Mouse (Mus musculus) Muller cell, postnatal 12 days (primary cell): ENCODE measurements around the gene Cd209d.
"Not testable (repeated sequence)": the region's sequence is repeated elsewhere in the genome, so short reads cannot be mapped to it uniquely, and the experiment has no call there.

Experiments used
- DNase-seq: peaks from one replicate; pipeline ENCODE4 v3.0.0-alpha.2; 2015; ENCODE audit errors: inconsistent ontology term

Cd209d gene

GRCm38 (mm10) chr8:3878455-3878854 is at the start of gene Cd209d:
Gene Cd209d, minus strand, starts transcription at chr8:3878555.
- no peak for DNase-seq

- DNase-seq, result no peak
These were observed 48.4 kb upstream of the Cd209d start, which contains the start of gene Cd209b for GRCm38 (mm10) chr8:3926744-3927143. Gene Cd209b, minus strand, starts transcription at chr8:3926844.

- no peak for DNase-seq
These were observed 2.2 kb downstream of the Cd209d start for GRCm38 (mm10) chr8:3876121-3876520.

GRCm38 (mm10) chr8:3862736-3863135 is 15.6 kb downstream of the Cd209d start:
- not testable (repeated sequence) for DNase-seq

- no peak for DNase-seq
These were observed 24.1 kb downstream of the Cd209d start, which contains the start of gene Cd209e for GRCm38 (mm10) chr8:3854209-3854608. Gene Cd209e, minus strand, starts transcription at chr8:3854309.
